Comparison of ENCODE assay signal across 9 mouse cellular contexts in the genomic region with DNA sequence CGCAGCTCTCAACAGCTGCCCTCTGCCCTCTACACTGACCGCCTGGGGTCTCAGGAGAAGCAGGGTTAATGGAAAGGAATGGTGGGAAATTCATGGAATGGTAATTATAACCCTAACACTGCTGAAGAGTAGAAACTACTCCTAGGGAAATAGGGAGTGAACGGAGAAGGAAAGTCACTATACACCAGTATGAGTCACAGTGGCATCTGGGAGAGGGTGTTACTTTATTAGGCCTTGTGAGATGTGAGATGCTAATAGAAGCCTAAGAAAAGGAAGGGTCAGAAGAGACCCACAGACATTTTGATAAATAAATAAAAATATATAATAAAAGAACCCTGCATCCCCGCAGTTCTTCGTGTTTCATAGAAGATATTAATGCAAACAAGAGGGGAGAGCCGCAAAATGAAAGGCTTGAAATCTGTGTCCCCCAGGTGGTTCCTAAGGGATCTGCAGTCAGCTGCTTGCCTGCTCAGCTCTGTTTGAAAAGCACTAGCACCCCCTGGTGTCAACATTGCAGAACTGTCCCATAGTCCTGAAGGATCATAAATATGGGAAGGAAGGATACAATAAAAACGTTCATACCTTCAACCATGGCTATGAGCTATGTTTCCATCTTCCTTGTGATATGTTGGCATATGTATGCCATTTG. TPM values are rescaled to one million over a fixed set of nuclear protein-coding genes. Genes with fewer than 3 reads are reported as not detected.
DNase-seq lines count a peak whose midpoint lies in the region; ATAC-seq and TF ChIP-seq lines count a peak whose summit lies in the region.
"Had no signal": no experiment of that assay in that cellular context is flagged by ENCODE, and none has a peak within 500 bp of the region (broad histone marks: within the 10 kb centered on the region; RNA-seq: fewer than 3 reads in every experiment).

No protein-coding gene starts in this region.

- TF ChIP-seq POLR2A in heart, adult 2 months (IDR thresholded peaks at IDR 0.05; ENCODE audit: insufficient read depth, low read depth, low read length), result no peak

- H3K79me2 ChIP-seq in C2C12 (ENCODE audit: control insufficient read depth, insufficient read depth), result no peaks in the 10 kb centered on the region
- H3K79me2 ChIP-seq in heart, adult 2 months (replicated peaks; ENCODE audit: control insufficient read depth, insufficient read depth, low read length), result no peaks in the 10 kb centered on the region

- peak; percentile 80 for TF ChIP-seq CTCF in C2C12 (IDR thresholded peaks at IDR 0.05; ENCODE audit: control insufficient read depth, insufficient read depth, insufficient read length)
- peak; percentile 99; the same call in 1 of the 2 replicates for TF ChIP-seq CTCF in heart, adult 2 months (IDR thresholded peaks at IDR 0.05)
- TF ChIP-seq CTCF in midbrain, postnatal 0 days (IDR thresholded peaks at IDR 0.05), result peak; percentile 99

- peak; percentile 59; the same call in 1 of the 2 replicates for ATAC-seq in embryonic facial prominence, embryonic 13.5 days (ENCODE audit: insufficient number of reproducible peaks, insufficient read depth, low FRiP score, low TSS enrichment, low read depth)
- peak; percentile 84 for ATAC-seq in limb, embryonic 13.5 days (ENCODE audit: low FRiP score, low read depth)
- peak; percentile 84 for ATAC-seq in midbrain, postnatal 0 days (ENCODE audit: low FRiP score)

- no peak overlapping the region for H3K4me3 ChIP-seq in C2C12 (ENCODE audit: insufficient read depth, poor library complexity, severe bottlenecking)
- no peak overlapping the region for H3K4me3 ChIP-seq in embryonic facial prominence, embryonic 13.5 days
- H3K4me3 ChIP-seq in heart, adult 2 months, result no peak overlapping the region
- no peak overlapping the region for H3K4me3 ChIP-seq in limb, embryonic 13.5 days
- no peak overlapping the region for H3K4me3 ChIP-seq in midbrain, postnatal 0 days (ENCODE audit: low read depth, low read length)
- H3K4me3 ChIP-seq: erythroblast, embryonic 14.5 days had no signal

- TF ChIP-seq EP300 in heart, adult 2 months (IDR thresholded peaks at IDR 0.05; ENCODE audit: insufficient read depth, low read depth, low read length), result peak; percentile 78

- H3K79me3 ChIP-seq in C2C12 (ENCODE audit: low read depth), result no peaks in the 10 kb centered on the region

- no peak overlapping the region for H3ac ChIP-seq in C2C12 (ENCODE audit: control insufficient read depth, insufficient read length, low read depth)

- H3K27me3 ChIP-seq in C2C12 (ENCODE audit: control insufficient read depth, insufficient read depth, insufficient read length), result no peaks in the 10 kb centered on the region
- H3K27me3 ChIP-seq in embryonic facial prominence, embryonic 13.5 days, result no peaks in the 10 kb centered on the region
- no peaks in the 10 kb centered on the region for H3K27me3 ChIP-seq in heart, adult 2 months (ENCODE audit: control insufficient read depth, insufficient read depth, low read length)
- peaks cover 19% of the 10 kb centered on the region; the same call in 1 of the 2 replicates for H3K27me3 ChIP-seq in limb, embryonic 13.5 days
- no peaks in the 10 kb centered on the region for H3K27me3 ChIP-seq in midbrain, postnatal 0 days (ENCODE audit: insufficient read depth, low read length)

- intact Hi-C loops in heart, adult 2 months (cut with DNase I), result loop anchor here (1.0 to 10.0 kb wide), 3 partner anchors 181 to 763 kb away; no protein-coding TSS in a partner anchor

- no peak overlapping the region for H3K9ac ChIP-seq in embryonic facial prominence, embryonic 13.5 days
- no peak overlapping the region for H3K9ac ChIP-seq in heart, adult 2 months (ENCODE audit: low read depth, low read length)
- H3K9ac ChIP-seq in limb, embryonic 13.5 days, result no peak overlapping the region
- no peak overlapping the region for H3K9ac ChIP-seq in midbrain, postnatal 0 days (replicated peaks; ENCODE audit: low read length, poor library complexity, severe bottlenecking)

- H3K36me3 ChIP-seq in C2C12 (ENCODE audit: control insufficient read depth, insufficient read depth), result no peaks in the 10 kb centered on the region
- H3K36me3 ChIP-seq in embryonic facial prominence, embryonic 13.5 days, result no peaks in the 10 kb centered on the region
- no peaks in the 10 kb centered on the region for H3K36me3 ChIP-seq in heart, adult 2 months (ENCODE audit: control insufficient read depth, insufficient read depth, low read length)
- H3K36me3 ChIP-seq in limb, embryonic 13.5 days, result no peaks in the 10 kb centered on the region
- no peaks in the 10 kb centered on the region for H3K36me3 ChIP-seq in midbrain, postnatal 0 days (ENCODE audit: insufficient read depth, low read length)

- no peaks in the 10 kb centered on the region for H3K9me3 ChIP-seq in embryonic facial prominence, embryonic 13.5 days
- H3K9me3 ChIP-seq in limb, embryonic 13.5 days, result no peaks in the 10 kb centered on the region
- no peaks in the 10 kb centered on the region for H3K9me3 ChIP-seq in midbrain, postnatal 0 days (ENCODE audit: low read length)

- no peak overlapping the region for H3K4me2 ChIP-seq in embryonic facial prominence, embryonic 13.5 days
- H3K4me2 ChIP-seq in limb, embryonic 13.5 days (replicated peaks), result no peak overlapping the region
- no peak overlapping the region for H3K4me2 ChIP-seq in midbrain, postnatal 0 days (ENCODE audit: low read depth, low read length, poor library complexity, severe bottlenecking)

- H3K27ac ChIP-seq in embryonic facial prominence, embryonic 13.5 days, result no peak overlapping the region
- H3K27ac ChIP-seq in heart, adult 2 months, result no peak overlapping the region
- no peak overlapping the region for H3K27ac ChIP-seq in limb, embryonic 13.5 days
- no peak overlapping the region for H3K27ac ChIP-seq in midbrain, postnatal 0 days (ENCODE audit: low read depth, low read length)

- DNase-seq in adrenal gland, postnatal 36 days, result peak; percentile 71 to 84
- DNase-seq in heart, adult 2 months, result peak; percentile 47 to 54
- peak; percentile 84 for DNase-seq in kidney, adult 9 months
- peak; percentile 94 for DNase-seq in midbrain, postnatal 0 days (ENCODE audit: low spot score)
- peak; percentile 43 to 62 for DNase-seq in spleen, postnatal 36 days (ENCODE audit: low spot score in 2 of 2)

- WGBS in embryonic facial prominence, embryonic 13.5 days, result 30% methylated on average over 7 of the region's 7 CpGs
- WGBS in heart, adult 2 months, result 31% methylated on average over 7 of the region's 7 CpGs
- WGBS in limb, embryonic 13.5 days, result 28% methylated on average over 7 of the region's 7 CpGs
- 31% methylated on average over 7 of the region's 7 CpGs for WGBS in midbrain, postnatal 0 days

- H3K4me1 ChIP-seq in embryonic facial prominence, embryonic 13.5 days, result peaks cover 5% of the 10 kb centered on the region
- no peaks in the 10 kb centered on the region for H3K4me1 ChIP-seq in heart, adult 2 months (ENCODE audit: control insufficient read depth, insufficient read depth, low read length)
- peaks cover 5% of the 10 kb centered on the region for H3K4me1 ChIP-seq in limb, embryonic 13.5 days
- H3K4me1 ChIP-seq in midbrain, postnatal 0 days (ENCODE audit: insufficient read depth, low read length), result peaks cover 5% of the 10 kb centered on the region; the same call in 1 of the 2 replicates

TF ChIP-seq in C2C12, 6 proteins besides CTCF, POLR2A, EP300 and RAD21:
- TF ChIP-seq CEBPB (IDR thresholded peaks at IDR 0.05; ENCODE audit: low read depth) (no peak), MAX (IDR thresholded peaks at IDR 0.05) (peak; percentile 31), MYOD1 (IDR thresholded peaks at IDR 0.05; ENCODE audit: control insufficient read depth, insufficient read length, low read depth) (no peak), FOSL1 (IDR thresholded peaks at IDR 0.05; ENCODE audit: insufficient read depth, low read length, poor library complexity, severe bottlenecking) (no peak), USF1 (IDR thresholded peaks at IDR 0.05; ENCODE audit: low read depth) (no peak), MYOG (IDR thresholded peaks at IDR 0.05; ENCODE audit: control insufficient read depth, extremely low read depth, insufficient read length) (no peak)

RNA-seq across cellular contexts. Expression of a gene that starts 35.1 kb away (rescaled TPM):
- 2.0 TPM for polyA plus RNA-seq in C2C12 (2012; fragmentation: generic; extraction: Trizol)
- 1 to 10 TPM; 1.3 to 1.9 TPM for total RNA-seq in adrenal gland, postnatal 36 days (2021)
- 8.4 and 9.8 TPM in 2 replicates for polyA plus RNA-seq in embryonic facial prominence, embryonic 13.5 days (2015; fragmentation: Nextera tagmentation; extraction: Ambion mirVana)
- total RNA-seq in heart, adult 2 months (2021), result 1 to 10 TPM in 1 of 2 experiments, under 1 TPM in 1; 0.89 to 1.0 TPM
- 0.57 and 1.3 TPM in 2 replicates for polyA plus RNA-seq in heart, adult 2 months (2012; rRNA removed)
- 8.8 and 9.0 TPM in 2 replicates for polyA plus RNA-seq in limb, embryonic 13.5 days (2015; fragmentation: Nextera tagmentation; extraction: Ambion mirVana)
- 23.7 and 24.5 TPM in 2 replicates for total RNA-seq in midbrain, postnatal 0 days (2014; rRNA removed)
- polyA plus RNA-seq in midbrain, postnatal 0 days (2015; fragmentation: Nextera tagmentation; extraction: Ambion mirVana), result 9.0 and 9.2 TPM in 2 replicates

RNA-seq across cellular contexts. Expression of a gene that starts 48.3 kb away (rescaled TPM):
- not detected for polyA plus RNA-seq in C2C12 (2012; fragmentation: generic; extraction: Trizol)
- not detected for total RNA-seq in adrenal gland, postnatal 36 days (2021)
- 0.07 and 0.51 TPM in 2 replicates for polyA plus RNA-seq in embryonic facial prominence, embryonic 13.5 days (2015; fragmentation: Nextera tagmentation; extraction: Ambion mirVana)
- total RNA-seq in heart, adult 2 months (2021), result under 1 TPM in 1 of 2 experiments, not detected in 1; 0.05 TPM
- polyA plus RNA-seq in heart, adult 2 months (2012; rRNA removed), result 0.14 and 0.35 TPM in 2 replicates
- 0.05 and 0.27 TPM in 2 replicates for polyA plus RNA-seq in limb, embryonic 13.5 days (2015; fragmentation: Nextera tagmentation; extraction: Ambion mirVana)
- total RNA-seq in midbrain, postnatal 0 days (2014; rRNA removed), result not detected in 2 replicates
- not detected in 2 replicates for polyA plus RNA-seq in midbrain, postnatal 0 days (2015; fragmentation: Nextera tagmentation; extraction: Ambion mirVana)

RNA-seq across cellular contexts. Expression of a gene that starts 59.3 kb away (rescaled TPM):
- polyA plus RNA-seq in C2C12 (2012; fragmentation: generic; extraction: Trizol), result 265 TPM
- total RNA-seq in adrenal gland, postnatal 36 days (2021), result 100 to 1,000 TPM; 229 to 232 TPM
- 472 and 510 TPM in 2 replicates for polyA plus RNA-seq in embryonic facial prominence, embryonic 13.5 days (2015; fragmentation: Nextera tagmentation; extraction: Ambion mirVana)
- 10 to 100 TPM; 85.3 to 97.4 TPM for total RNA-seq in heart, adult 2 months (2021)
- polyA plus RNA-seq in heart, adult 2 months (2012; rRNA removed), result 8.2 and 12.5 TPM in 2 replicates
- polyA plus RNA-seq in limb, embryonic 13.5 days (2015; fragmentation: Nextera tagmentation; extraction: Ambion mirVana), result 396 and 403 TPM in 2 replicates
- 171 and 369 TPM in 2 replicates for total RNA-seq in midbrain, postnatal 0 days (2014; rRNA removed)
- 349 and 376 TPM in 2 replicates for polyA plus RNA-seq in midbrain, postnatal 0 days (2015; fragmentation: Nextera tagmentation; extraction: Ambion mirVana)

Comparison
In these comparisons a context has a peak if more than half of its experiments do, and no peak if none do; other contexts are left out.
1. RNA of a gene that starts 59.3 kb away (polyA plus RNA-seq): 472 to 510 TPM in embryonic facial prominence, embryonic 13.5 days, 396 to 403 TPM in limb, embryonic 13.5 days, 349 to 376 TPM in midbrain, postnatal 0 days and 265 TPM in C2C12 (single experiment); 8.2 to 12.5 TPM in heart, adult 2 months; every median in the first group is over 10 times any median in the second.
2. Peak in every context shown above with its lines, with median percentiles within 50 percentile points of each other: CTCF ChIP-seq, DNase-seq and ATAC-seq.